Mouse (Mus musculus): ENCODE data around the gene Ryr1. TPM values are rescaled to one million over a fixed set of nuclear protein-coding genes. Genes with fewer than 3 reads are reported as not detected.

Ryr1 gene
- polyA plus RNA-seq (2016; fragmentation: Nextera tagmentation; extraction: Ambion mirVana) = 0.14 and 0.24 TPM in 2 replicates

DNA sequence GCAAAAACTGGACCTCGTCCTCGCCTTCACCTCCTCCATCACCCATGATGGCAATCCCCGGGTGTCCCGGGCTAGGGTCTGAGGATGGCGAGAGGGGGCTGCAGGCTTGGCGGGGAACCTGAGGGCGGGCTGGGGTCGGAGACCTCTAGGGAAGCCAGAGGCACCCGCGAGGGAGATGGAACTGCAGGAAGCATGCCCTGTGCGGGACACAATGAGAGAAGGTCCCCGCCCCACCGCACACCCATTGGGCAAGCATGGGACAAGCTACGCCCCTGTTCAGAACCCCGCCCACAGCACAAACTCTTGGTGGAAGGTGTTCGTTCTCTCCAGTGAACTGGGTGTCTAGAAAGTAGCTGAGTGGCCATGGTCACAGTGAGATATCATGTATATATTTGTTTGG lies at the start of gene Ryr1:
Gene Ryr1 (minus strand): TSS at position 210 of the 400 bp plus-strand sequence.
- 0 out of 2 replicates have a peak within 1 kb of the TSS, but pooled peaks have one; percentile 21 for H3K9ac ChIP-seq
- WGBS = 2% methylated on average over 16 of the region's 16 CpGs
- H3K27me3 ChIP-seq (replicated peaks) = peaks cover 7% of the 10 kb centered on the region; the same call in 1 of the 2 replicates
- H3K9me3 ChIP-seq (replicated peaks) = no peaks in the 10 kb centered on the region
- peak within 1 kb of the TSS; percentile 37 for H3K4me3 ChIP-seq
- no peak within 1 kb of the TSS for H3K27ac ChIP-seq (ENCODE audit: poor library complexity, severe bottlenecking)
- ATAC-seq (ENCODE audit: insufficient number of reproducible peaks, low FRiP score) = peak; percentile 75
- H3K36me3 ChIP-seq = no peaks in the 10 kb centered on the region
- peak within 1 kb of the TSS; percentile 66 for H3K4me2 ChIP-seq
- peaks cover 16% of the 10 kb centered on the region for H3K4me1 ChIP-seq (replicated peaks)

- Histone ChIP-seq H3K4me1 (replicated peaks) (peaks cover 38% of the 10 kb centered on the region), H3K27me3 (replicated peaks) (peaks cover 54% of the 10 kb centered on the region), H3K27ac (ENCODE audit: poor library complexity, severe bottlenecking) (no peak overlapping the region), H3K4me3 (0 out of 2 replicates have a peak overlapping the region, but pooled peaks have one; percentile 67), H3K4me2 (0 out of 2 replicates have a peak overlapping the region, but pooled peaks have one; percentile 89), H3K9me3 (replicated peaks) (no peaks in the 10 kb centered on the region), H3K36me3 (peaks cover 42% of the 10 kb centered on the region), H3K9ac (no peak overlapping the region)
- no peak for ATAC-seq (ENCODE audit: insufficient number of reproducible peaks, low FRiP score)
- 30% methylated on average over 32 of the region's 32 CpGs for WGBS
These were observed 47.5 kb upstream of the Ryr1 start for GRCm38 (mm10) chr7:29172390-29173016.

GRCm38 (mm10) chr7:29171562-29172097 lies 46.7 kb upstream of the Ryr1 start:
- H3K4me3 ChIP-seq = peak overlapping the region; percentile 67
- peaks cover 38% of the 10 kb centered on the region for H3K4me1 ChIP-seq (replicated peaks)
- peaks cover 56% of the 10 kb centered on the region for H3K27me3 ChIP-seq (replicated peaks)
- H3K9me3 ChIP-seq (replicated peaks) = no peaks in the 10 kb centered on the region
- peaks cover 35% of the 10 kb centered on the region for H3K36me3 ChIP-seq
- no peak for ATAC-seq (ENCODE audit: insufficient number of reproducible peaks, low FRiP score)
- peak overlapping the region; percentile 69 for H3K9ac ChIP-seq
- no peak overlapping the region for H3K27ac ChIP-seq (ENCODE audit: poor library complexity, severe bottlenecking)
- whole genome bisulfite sequencing = 6% methylated on average over 33 of the region's 34 CpGs
- H3K4me2 ChIP-seq = peak overlapping the region; percentile 89

GRCm38 (mm10) chr7:29170755-29171561 lies 46.0 kb upstream of the Ryr1 start:
- H3K27me3 ChIP-seq (replicated peaks) = peaks cover 56% of the 10 kb centered on the region
- H3K4me3 ChIP-seq = peak overlapping the region; percentile 67
- H3K9ac ChIP-seq = peak overlapping the region; percentile 69
- no peak for ATAC-seq (ENCODE audit: insufficient number of reproducible peaks, low FRiP score)
- 2% methylated on average over 43 of the region's 43 CpGs for WGBS
- H3K36me3 ChIP-seq = peaks cover 29% of the 10 kb centered on the region
- no peaks in the 10 kb centered on the region for H3K9me3 ChIP-seq (replicated peaks)
- peak overlapping the region; percentile 89 for H3K4me2 ChIP-seq
- peaks cover 38% of the 10 kb centered on the region for H3K4me1 ChIP-seq (replicated peaks)
- H3K27ac ChIP-seq (ENCODE audit: poor library complexity, severe bottlenecking) = no peak overlapping the region

DNA sequence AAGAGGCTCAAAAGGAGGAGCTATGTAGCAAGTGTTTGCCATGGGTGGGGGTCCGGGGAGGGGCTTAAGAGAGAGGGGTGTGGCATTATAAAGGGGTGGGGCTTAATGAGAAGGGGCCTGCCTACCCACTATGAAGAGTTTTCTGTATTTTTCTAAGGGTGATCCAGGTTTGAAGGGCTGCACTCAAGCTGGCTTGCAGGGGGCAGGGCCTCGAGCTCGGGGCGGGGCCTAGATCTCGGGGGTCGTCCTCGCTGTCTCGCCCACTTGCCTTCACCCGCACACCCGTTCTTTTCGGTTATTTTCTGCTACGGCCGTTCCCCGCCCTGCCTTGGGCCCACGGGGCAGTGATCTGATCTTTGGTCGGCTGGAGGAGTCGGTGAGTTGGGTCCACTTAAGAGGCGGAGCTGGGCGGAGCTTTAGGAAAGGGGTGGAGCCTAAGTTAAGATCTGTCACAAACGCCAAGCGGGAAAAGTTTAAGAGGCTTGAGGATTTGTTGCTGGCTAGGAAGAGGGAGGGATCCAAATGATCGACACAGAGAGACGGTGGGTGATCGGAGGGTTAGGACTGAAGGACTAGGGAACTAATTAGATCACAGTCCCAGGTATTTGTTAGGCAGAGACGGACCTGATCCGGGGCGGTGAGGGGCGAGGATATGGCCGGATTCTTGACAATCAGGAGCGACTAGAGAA lies 45.2 kb upstream of the Ryr1 start, which contains the start of the genes Ggn and Spred3:
Gene Ggn (plus strand): TSS at position 145 of the 689 bp plus-strand sequence.
Gene Spred3 (minus strand): TSS at position 346 of the 689 bp plus-strand sequence.
- WGBS = 0% methylated on average over 30 of the region's 30 CpGs
- H3K4me1 ChIP-seq (replicated peaks) = peaks cover 38% of the 10 kb centered on the region
- ATAC-seq (ENCODE audit: insufficient number of reproducible peaks, low FRiP score) = peak; percentile 71
- H3K27ac ChIP-seq (ENCODE audit: poor library complexity, severe bottlenecking) = peak within 1 kb of the TSS; percentile 67
- no peaks in the 10 kb centered on the region for H3K9me3 ChIP-seq (replicated peaks)
- H3K27me3 ChIP-seq (replicated peaks) = peaks cover 56% of the 10 kb centered on the region
- H3K4me3 ChIP-seq = peak within 1 kb of the TSS; percentile 67
- peak within 1 kb of the TSS; percentile 89 for H3K4me2 ChIP-seq
- H3K9ac ChIP-seq = peak within 1 kb of the TSS; percentile 70
- H3K36me3 ChIP-seq = peaks cover 21% of the 10 kb centered on the region

DNA sequence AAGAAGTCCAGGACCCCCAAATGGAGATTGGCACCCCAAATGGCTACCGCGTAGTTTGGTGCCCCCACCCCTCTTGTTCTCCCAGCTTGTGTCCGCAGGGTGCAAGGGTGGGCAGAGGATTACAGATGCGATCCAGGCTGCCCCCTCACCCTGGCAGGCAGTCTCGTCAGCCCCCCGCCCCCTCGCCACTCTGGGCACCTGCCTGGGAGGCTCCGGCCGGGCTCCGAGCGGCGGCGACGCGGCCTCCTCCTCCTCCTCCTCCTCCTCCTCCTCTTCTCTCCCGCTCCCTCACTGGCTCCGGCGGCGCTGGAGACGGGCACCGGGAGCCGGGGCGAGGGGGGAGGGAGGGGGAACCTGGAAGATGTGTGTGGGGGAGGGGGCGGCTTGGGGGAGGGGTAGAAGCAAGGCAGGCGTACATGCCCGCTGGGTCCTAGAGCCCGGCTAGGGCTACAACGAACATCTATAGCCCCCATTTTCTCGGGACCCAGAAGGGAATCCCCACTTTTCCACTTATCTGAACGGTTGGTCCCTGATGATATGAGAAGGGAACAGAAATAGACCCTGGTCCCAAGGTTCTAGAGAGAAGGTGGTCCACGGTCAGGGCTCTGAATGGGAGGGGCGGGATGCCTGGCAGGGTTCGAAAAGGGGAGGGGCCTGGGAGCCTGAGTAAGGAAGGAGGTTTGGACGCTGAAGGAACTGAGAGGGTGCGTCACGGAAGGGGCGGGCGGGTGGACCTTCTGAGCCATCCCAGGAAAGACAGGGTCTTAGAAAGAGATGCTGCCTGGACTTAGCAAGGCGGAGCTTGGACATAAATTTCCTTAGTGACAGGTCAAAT lies 44.5 kb upstream of the Ryr1 start:
- peaks cover 51% of the 10 kb centered on the region for H3K27me3 ChIP-seq (replicated peaks)
- peak overlapping the region; percentile 70 for H3K9ac ChIP-seq
- H3K4me3 ChIP-seq = peak overlapping the region; percentile 67
- WGBS = under 1% methylated on average over 28 of the region's 39 CpGs
- no peaks in the 10 kb centered on the region for H3K9me3 ChIP-seq (replicated peaks)
- peak overlapping the region; percentile 67; the same call in 1 of the 2 replicates for H3K27ac ChIP-seq (ENCODE audit: poor library complexity, severe bottlenecking)
- ATAC-seq (ENCODE audit: insufficient number of reproducible peaks, low FRiP score) = peak; percentile 82
- H3K36me3 ChIP-seq = peaks cover 14% of the 10 kb centered on the region
- peak overlapping the region; percentile 89 for H3K4me2 ChIP-seq
- H3K4me1 ChIP-seq (replicated peaks) = peaks cover 38% of the 10 kb centered on the region

- peak overlapping the region; percentile 67 for H3K4me3 ChIP-seq
- no peak overlapping the region for H3K27ac ChIP-seq (ENCODE audit: poor library complexity, severe bottlenecking)
- 1% methylated on average over 14 of the region's 14 CpGs for WGBS
- no peak for ATAC-seq (ENCODE audit: insufficient number of reproducible peaks, low FRiP score)
- H3K9me3 ChIP-seq (replicated peaks) = no peaks in the 10 kb centered on the region
- peak overlapping the region; percentile 70 for H3K9ac ChIP-seq
- H3K36me3 ChIP-seq = peaks cover 7% of the 10 kb centered on the region
- H3K4me1 ChIP-seq (replicated peaks) = peaks cover 38% of the 10 kb centered on the region
- peaks cover 45% of the 10 kb centered on the region for H3K27me3 ChIP-seq (replicated peaks)
- peak overlapping the region; percentile 89 for H3K4me2 ChIP-seq
These were observed 43.8 kb upstream of the Ryr1 start for GRCm38 (mm10) chr7:29168791-29169230.

GRCm38 (mm10) chr7:29168121-29168695 lies 43.2 kb upstream of the Ryr1 start:
- Histone ChIP-seq H3K9me3 (replicated peaks) (no peaks in the 10 kb centered on the region), H3K4me2 (peak overlapping the region; percentile 89), H3K9ac (no peak overlapping the region; the same call in 1 of the 2 replicates), H3K36me3 (0 out of 2 replicates have a peak, but pooled peaks cover 1% of the 10 kb centered on the region), H3K27ac (ENCODE audit: poor library complexity, severe bottlenecking) (no peak overlapping the region), H3K4me3 (peak overlapping the region; percentile 67), H3K27me3 (replicated peaks) (peaks cover 39% of the 10 kb centered on the region), H3K4me1 (replicated peaks) (peaks cover 39% of the 10 kb centered on the region)
- 4% methylated on average over 10 of the region's 10 CpGs for WGBS
- no peak for ATAC-seq (ENCODE audit: insufficient number of reproducible peaks, low FRiP score)

- H3K4me1 ChIP-seq (replicated peaks) = peaks cover 44% of the 10 kb centered on the region
- no peak for ATAC-seq (ENCODE audit: insufficient number of reproducible peaks, low FRiP score)
- H3K27ac ChIP-seq (ENCODE audit: poor library complexity, severe bottlenecking) = no peak overlapping the region
- H3K4me3 ChIP-seq = 0 out of 2 replicates have a peak overlapping the region, but pooled peaks have one; percentile 6
- 22% methylated on average over 19 of the region's 19 CpGs for WGBS
- peaks cover 34% of the 10 kb centered on the region for H3K27me3 ChIP-seq (replicated peaks)
- H3K9ac ChIP-seq = no peak overlapping the region
- H3K4me2 ChIP-seq = peak overlapping the region; percentile 89; the same call in 1 of the 2 replicates
- H3K9me3 ChIP-seq (replicated peaks) = no peaks in the 10 kb centered on the region
- no peaks in the 10 kb centered on the region for H3K36me3 ChIP-seq
These were observed 42.7 kb upstream of the Ryr1 start for GRCm38 (mm10) chr7:29167656-29168055.
